Mouse (Mus musculus) kidney, adult 2 months (tissue): ENCODE results near the gene Mars2. TPM values are rescaled to one million over a fixed set of nuclear protein-coding genes. Genes with fewer than 3 reads are reported as not detected.
A peak's percentile ranks its signal among the peaks of the same experiment; 100 is the strongest.

Experiments used
- DNase-seq: peaks from one replicate; pipeline ENCODE4 v3.0.0; 2021
- H3K27ac ChIP-seq: fragments of 200-500 bp; 2 replicates; pipeline ENCODE4 v1.5.1; 2012; ENCODE audit warnings: low read depth, low read length, control low read depth, inconsistent platforms; ENCODE audit not compliant: insufficient read depth
- H3K27me3 ChIP-seq: fragments of 200-500 bp; replicated peaks from 2 replicates; pipeline ENCODE4 v1.6.1; 2012; ENCODE audit warnings: mild to moderate bottlenecking, moderate library complexity, low read length, inconsistent platforms; ENCODE audit not compliant: control insufficient read depth, insufficient read depth
- H3K36me3 ChIP-seq: fragments of 200-500 bp; 2 replicates; pipeline ENCODE4 v1.6.1; 2012; ENCODE audit warnings: mild to moderate bottlenecking, moderate library complexity, low read length, inconsistent platforms; ENCODE audit not compliant: control insufficient read depth, insufficient read depth
- H3K4me1 ChIP-seq: fragments of 200-500 bp; 2 replicates; pipeline ENCODE4 v1.6.1; 2011; ENCODE audit warnings: low read length; ENCODE audit not compliant: control insufficient read depth, insufficient read depth
- H3K4me3 ChIP-seq: fragments of 200-500 bp; 2 replicates; pipeline ENCODE4 v1.5.1; 2011; ENCODE audit warnings: mild to moderate bottlenecking, low read depth, low read length, control low read depth; ENCODE audit not compliant: insufficient read depth
- CTCF ChIP-seq: fragments of 200-500 bp; conservative IDR thresholded peaks from 2 replicates; pipeline ENCODE4 v1.5.1; 2011; ENCODE audit warnings: low read depth, mild to moderate bottlenecking, control low read depth, low read length, moderate library complexity, mixed read lengths; ENCODE audit not compliant: insufficient read depth, insufficient read length
- POLR2A ChIP-seq: fragments of 200-500 bp; IDR thresholded peaks from one replicate; pipeline ENCODE4 v1.6.1; 2011; ENCODE audit warnings: low read depth, low read length, control low read depth
- WGBS: fragments of 180-500 bp; shearing (Covaris S2); methylation state at CpG from one replicate; pipeline ENCODE4 v1.1.7; 2018; 5-methylcytosine and 5-hydroxymethylcytosine counted together
- polyA plus RNA-seq: library from polyadenylated mRNA; depleted of rRNA; stranded (reverse); fragments of >200 nt; gene quantifications from 2 replicates; pipeline ENCODE4 v1.2.3, GENCODE M21; 2012

The Mars2 gene
- polyA plus RNA-seq, 1 experiment, result 1.6 TPM

DNA sequence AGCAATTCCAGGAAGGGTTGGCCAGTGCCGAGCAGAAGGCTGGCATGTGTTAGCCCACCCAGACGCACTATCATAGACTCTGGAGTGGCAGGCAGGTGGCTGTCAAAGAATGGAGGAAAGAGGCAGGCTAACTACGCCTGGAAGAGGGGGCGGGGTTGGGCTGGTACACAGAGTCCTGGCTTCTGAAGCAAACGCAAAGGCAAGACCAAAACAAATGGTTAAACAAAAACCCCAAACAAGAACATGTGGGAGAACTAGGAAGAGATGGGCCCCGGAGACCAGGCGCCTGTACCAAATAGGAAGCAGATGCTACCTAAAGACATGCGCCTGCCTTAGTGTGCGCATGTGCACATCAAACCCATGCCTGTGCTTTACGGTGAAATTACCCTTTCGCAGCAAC, 12.9 kb upstream of the Mars2 start:
- H3K4me3 ChIP-seq, result no peak overlapping the region
- H3K4me1 ChIP-seq, result 0 out of 2 replicates have a peak, but pooled peaks cover 4% of the 10 kb centered on the region

DNA sequence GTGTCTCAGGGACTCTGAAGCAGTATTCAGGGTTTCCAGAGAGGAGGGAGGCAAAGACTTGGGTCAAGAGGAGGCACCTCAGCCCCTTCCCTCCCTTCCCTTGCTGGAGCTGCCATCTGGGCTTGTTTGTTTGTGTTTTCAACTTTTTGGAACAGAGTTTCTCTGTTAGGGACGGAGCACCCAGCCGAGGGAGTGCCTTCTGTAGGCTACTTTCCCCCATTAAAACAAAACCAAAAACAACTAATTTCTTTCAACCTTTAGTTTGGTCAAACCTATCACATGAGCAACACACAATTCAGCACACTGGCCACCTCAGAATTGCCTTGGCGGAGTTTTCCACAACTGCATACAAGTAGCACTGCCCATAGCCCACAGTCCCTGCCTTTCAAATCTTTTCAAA, 11.6 kb upstream of the Mars2 start:
- Histone ChIP-seq H3K4me3 (peak overlapping the region; percentile 36), H3K27me3 (no peaks in the 10 kb centered on the region), H3K36me3 (no peaks in the 10 kb centered on the region), H3K27ac (no peak overlapping the region), H3K4me1 (0 out of 2 replicates have a peak, but pooled peaks cover 4% of the 10 kb centered on the region)
- WGBS, result 64% methylated on average over 3 of the region's 3 CpGs
- DNase-seq, result no peak
- TF ChIP-seq POLR2A, result no peak
- TF ChIP-seq CTCF, result no peak

More for the DNA sequence above, 12.9 kb upstream of the Mars2 start:
- Histone ChIP-seq H3K27ac (no peak overlapping the region), H3K27me3 (no peaks in the 10 kb centered on the region), H3K36me3 (no peaks in the 10 kb centered on the region)
- DNase-seq, result no peak
- WGBS, result 82% methylated on average over 11 of the region's 11 CpGs
- TF ChIP-seq POLR2A (no peak), CTCF (no peak)

DNA sequence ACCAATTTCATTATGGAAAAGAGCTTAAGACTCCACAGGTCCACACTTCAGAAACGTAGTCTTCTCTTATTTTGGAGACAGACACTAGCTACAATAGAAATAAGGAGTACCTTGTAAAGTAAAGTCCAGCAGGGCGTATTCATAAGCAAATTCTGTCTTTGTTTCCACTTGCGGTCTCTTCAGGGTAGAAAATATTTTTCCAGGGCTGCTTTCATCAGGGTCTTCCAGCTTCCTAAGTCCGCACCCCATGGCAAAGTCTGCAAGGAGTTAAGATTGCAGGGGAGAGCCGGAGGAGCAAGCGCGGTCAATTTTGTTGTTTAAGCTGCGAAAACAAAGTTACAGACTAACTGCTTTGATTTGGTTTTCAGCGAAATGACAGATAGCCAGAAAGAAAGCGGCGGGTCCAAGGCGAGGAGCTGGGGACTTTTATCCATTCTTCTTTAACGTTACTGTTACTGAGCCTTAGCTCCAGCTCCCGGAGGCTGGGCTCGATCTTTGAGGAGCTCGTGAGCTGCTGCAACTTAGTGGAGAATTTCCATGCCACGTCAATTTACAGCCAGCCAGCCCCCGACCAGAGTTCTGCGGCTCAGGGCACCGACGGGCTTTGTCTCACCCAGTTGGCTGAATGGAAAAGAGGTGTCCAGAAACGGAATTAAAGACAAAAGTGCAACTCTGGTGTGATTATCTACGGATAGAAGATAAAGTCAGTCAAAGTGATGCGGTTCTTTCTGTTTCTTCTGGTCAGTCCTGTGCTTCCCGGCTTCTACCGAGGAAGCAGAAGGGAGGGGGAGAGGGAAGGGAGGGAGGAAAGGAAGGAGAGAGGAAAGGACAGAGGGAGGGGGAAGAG, 10.7 kb upstream of the Mars2 start, which contains the start of gene Rftn2:
TSS of gene Rftn2 (minus strand) at position 772 of the 847 bp plus-strand sequence.
- H3K27me3 ChIP-seq, result no peaks in the 10 kb centered on the region
- H3K4me1 ChIP-seq, result 0 out of 2 replicates have a peak, but pooled peaks cover 1% of the 10 kb centered on the region
- DNase-seq, result peak; percentile 40
- peak within 1 kb of the TSS; percentile 3; the same call in 1 of the 2 replicates for H3K27ac ChIP-seq
- H3K4me3 ChIP-seq, result peak within 1 kb of the TSS; percentile 43
- H3K36me3 ChIP-seq, result no peaks in the 10 kb centered on the region
- 6% methylated on average over 26 of the region's 26 CpGs for WGBS
- TF ChIP-seq CTCF, result no peak

DNA sequence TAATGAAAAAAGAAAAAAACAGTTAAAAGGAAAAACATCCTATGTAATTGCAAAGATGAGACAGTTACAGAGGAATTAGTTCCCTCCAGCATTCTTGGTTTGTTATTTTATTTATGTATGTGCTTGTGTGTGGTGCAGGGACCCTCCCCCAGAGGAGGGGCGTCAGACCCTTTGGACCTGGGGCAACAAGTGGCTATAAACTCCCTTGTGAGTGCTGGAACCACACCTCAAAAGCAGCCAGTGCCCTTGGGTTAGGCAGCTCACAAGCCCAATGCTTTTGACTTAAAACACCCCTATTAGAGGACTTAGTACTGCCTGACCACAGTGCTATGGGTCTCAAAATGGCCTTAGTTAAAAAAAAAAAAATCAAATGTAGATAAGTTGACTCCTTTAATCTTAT, 9.6 kb upstream of the Mars2 start:
- Histone ChIP-seq H3K27ac (no peak overlapping the region), H3K27me3 (no peaks in the 10 kb centered on the region), H3K4me3 (no peak overlapping the region), H3K4me1 (no peaks in the 10 kb centered on the region), H3K36me3 (no peaks in the 10 kb centered on the region)
- no peak for DNase-seq
- TF ChIP-seq POLR2A (no peak), CTCF (no peak)
- 27% methylated on average over 1 of the region's 1 CpGs for WGBS

DNA sequence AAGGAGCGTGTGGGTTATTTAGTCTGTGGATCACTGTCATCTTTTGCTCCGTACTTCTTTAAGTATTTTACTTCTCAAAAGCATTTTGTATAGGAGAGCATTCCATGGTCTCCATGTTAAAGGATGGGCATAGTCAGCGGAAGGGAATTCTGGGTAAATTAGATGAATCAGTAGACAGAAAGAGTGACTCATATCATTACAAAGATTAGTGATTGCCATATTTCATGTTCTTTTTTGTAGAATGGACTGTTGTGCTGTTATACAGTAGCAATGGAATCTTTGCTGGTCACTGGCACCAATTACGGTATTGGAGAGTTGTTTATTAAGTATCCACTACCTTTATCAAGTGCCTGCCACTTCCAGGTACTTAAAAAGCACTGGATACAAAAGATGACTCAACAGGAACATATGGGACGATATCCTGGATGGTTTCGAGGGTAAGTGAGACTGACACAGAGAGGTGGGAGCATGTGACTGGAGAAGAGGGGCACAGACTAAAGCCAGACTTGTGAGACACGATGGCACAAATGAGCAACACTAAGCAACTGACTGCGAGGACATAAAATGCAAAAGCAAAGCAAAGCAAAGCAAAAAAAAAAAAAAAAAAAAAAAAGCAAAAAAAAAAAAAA, 8.6 kb upstream of the Mars2 start:
- Histone ChIP-seq H3K4me3 (no peak overlapping the region), H3K27ac (no peak overlapping the region), H3K27me3 (no peaks in the 10 kb centered on the region), H3K36me3 (no peaks in the 10 kb centered on the region), H3K4me1 (no peaks in the 10 kb centered on the region)
- DNase-seq, result no peak
- 90% methylated on average over 8 of the region's 8 CpGs for WGBS
- TF ChIP-seq POLR2A (no peak), CTCF (no peak)

DNA sequence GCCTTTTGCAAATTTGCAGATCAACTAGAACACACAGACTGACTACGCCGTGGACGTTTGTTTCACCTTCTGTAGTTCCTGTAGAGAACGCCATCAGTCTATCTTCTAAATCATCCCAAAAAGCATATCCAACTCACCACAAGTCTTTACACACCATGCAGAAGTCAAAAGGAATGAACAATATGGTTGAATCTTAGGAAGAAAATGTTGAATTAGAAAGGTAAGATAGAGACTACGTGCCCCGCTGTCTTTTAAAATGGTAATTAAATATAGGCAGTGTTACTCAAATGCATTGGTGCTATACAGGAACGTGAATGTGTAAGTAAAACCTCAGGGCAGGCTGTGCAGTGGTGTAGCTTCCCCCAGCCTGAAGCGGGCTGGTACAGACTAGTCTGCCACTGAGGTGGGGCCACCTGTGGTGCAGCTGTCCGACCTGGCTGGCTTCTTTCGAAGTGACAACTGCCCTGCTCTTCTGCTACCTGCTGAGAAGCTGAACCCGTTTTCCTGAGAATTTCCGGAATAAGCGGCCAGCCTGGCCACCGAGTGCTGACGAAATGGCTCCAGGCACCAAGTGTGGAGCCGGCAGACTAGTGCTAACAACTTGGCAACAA, 2.0 kb upstream of the Mars2 start:
- TF ChIP-seq CTCF, result no peak
- Histone ChIP-seq H3K27me3 (no peaks in the 10 kb centered on the region), H3K4me1 (peaks cover 11% of the 10 kb centered on the region), H3K27ac (no peak overlapping the region), H3K4me3 (no peak overlapping the region), H3K36me3 (no peaks in the 10 kb centered on the region; the same call in 1 of the 2 replicates)
- 67% methylated on average over 16 of the region's 16 CpGs for WGBS
- no peak for DNase-seq

DNA sequence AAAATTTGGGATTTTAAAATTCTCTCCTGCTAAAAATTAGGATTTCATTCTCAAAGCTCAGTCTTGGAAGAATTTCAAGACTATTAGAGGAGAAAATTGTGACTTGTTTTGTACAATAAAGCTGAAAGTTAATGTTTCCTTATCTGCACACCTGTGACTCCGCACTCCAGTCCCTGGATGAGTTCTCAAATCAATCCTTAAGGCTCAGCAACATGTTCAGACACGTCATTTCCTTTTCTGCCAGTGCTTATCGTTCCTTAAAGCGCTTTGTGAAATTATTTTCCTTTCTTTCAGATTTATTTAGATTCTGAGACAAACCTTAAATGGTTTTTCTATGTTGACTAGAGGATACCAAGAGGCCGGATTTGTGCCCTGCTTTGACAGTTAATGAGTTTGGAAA, 490 bp upstream of the Mars2 start:
- H3K4me3 ChIP-seq, result no peak overlapping the region
- TF ChIP-seq POLR2A (no peak), CTCF (no peak)
- H3K27me3 ChIP-seq, result no peaks in the 10 kb centered on the region
- no peak overlapping the region for H3K27ac ChIP-seq
- WGBS, result 29% methylated on average over 5 of the region's 5 CpGs
- no peak for DNase-seq
- H3K4me1 ChIP-seq, result peaks cover 11% of the 10 kb centered on the region
- no peaks in the 10 kb centered on the region; the same call in 1 of the 2 replicates for H3K36me3 ChIP-seq
